Mouse (Mus musculus): ENCODE results near the gene Jaml.

Gene Jaml

GRCm38 (mm10) chr9:45077859-45078258, 1.1 kb upstream of the Jaml start:
- DNase-seq (ENCODE audit: low read depth, low spot score), result no peak

GRCm38 (mm10) chr9:45083132-45083531, 4.1 kb downstream of the Jaml start:
- no peak for DNase-seq (ENCODE audit: low read depth, low spot score)

- DNase-seq (ENCODE audit: low read depth, low spot score), result no peak
Observed at GRCm38 (mm10) chr9:45084556-45084955, 5.6 kb downstream of the Jaml start.

GRCm38 (mm10) chr9:45085741-45086690, 7.0 kb downstream of the Jaml start:
- DNase-seq (ENCODE audit: low read depth, low spot score), result no peak

GRCm38 (mm10) chr9:45088040-45088439, 9.1 kb downstream of the Jaml start:
- no peak for DNase-seq (ENCODE audit: low read depth, low spot score)

GRCm38 (mm10) chr9:45090811-45091210, 11.8 kb downstream of the Jaml start:
- no peak for DNase-seq (ENCODE audit: low read depth, low spot score)

GRCm38 (mm10) chr9:45092641-45093040, 13.7 kb downstream of the Jaml start:
- DNase-seq (ENCODE audit: low read depth, low spot score), result no peak

GRCm38 (mm10) chr9:45095149-45095937, 16.4 kb downstream of the Jaml start:
- no peak for DNase-seq (ENCODE audit: low read depth, low spot score)

- no peak for DNase-seq (ENCODE audit: low read depth, low spot score)
Observed at GRCm38 (mm10) chr9:45097877-45098276, 18.9 kb downstream of the Jaml start.

GRCm38 (mm10) chr9:45098426-45098825, 19.4 kb downstream of the Jaml start:
- no peak for DNase-seq (ENCODE audit: low read depth, low spot score)

GRCm38 (mm10) chr9:45102528-45102927, 23.5 kb downstream of the Jaml start:
- DNase-seq (ENCODE audit: low read depth, low spot score), result no peak

GRCm38 (mm10) chr9:45103211-45103979, 24.4 kb downstream of the Jaml start:
- no peak for DNase-seq (ENCODE audit: low read depth, low spot score)

- no peak for DNase-seq (ENCODE audit: low read depth, low spot score)
Observed at GRCm38 (mm10) chr9:45105596-45106374, 26.8 kb downstream of the Jaml start.

- no peak for DNase-seq (ENCODE audit: low read depth, low spot score)
Observed at GRCm38 (mm10) chr9:45115706-45116105, 36.7 kb downstream of the Jaml start.

- DNase-seq (ENCODE audit: low read depth, low spot score), result no peak
Observed at GRCm38 (mm10) chr9:45116819-45117218, 37.8 kb downstream of the Jaml start.

GRCm38 (mm10) chr9:45117741-45118431, 38.9 kb downstream of the Jaml start, which contains the start of gene Scn2b:
Scn2b (plus strand) TSS chr9:45117782.
- DNase-seq (ENCODE audit: low read depth, low spot score), result no peak

- no peak for DNase-seq (ENCODE audit: low read depth, low spot score)
Observed at GRCm38 (mm10) chr9:45118552-45118951, 39.6 kb downstream of the Jaml start.

GRCm38 (mm10) chr9:45119316-45119953, 40.5 kb downstream of the Jaml start:
- no peak for DNase-seq (ENCODE audit: low read depth, low spot score)

GRCm38 (mm10) chr9:45119954-45120530, 41.1 kb downstream of the Jaml start:
- no peak for DNase-seq (ENCODE audit: low read depth, low spot score)

Data from c-Kit-negative CD71-positive TER-119-positive erythroid progenitor cells, embryonic 14.5 days (primary cell).